Mouse (Mus musculus) liver, embryonic 14.5 days (tissue): ENCODE measurements around the gene Cdiptos.

ENCODE experiments used
- CTCF ChIP-seq: IDR thresholded peaks from 2 replicates; pipeline ENCODE4 v1.5.1; 2016; ENCODE audit warnings: antibody characterized with exemption, low read depth, control low read depth
- EP300 ChIP-seq: IDR thresholded peaks from 2 replicates; pipeline ENCODE4 v1.6.1; 2016; ENCODE audit warnings: antibody characterized with exemption, low read depth

- TF ChIP-seq CTCF (no peak), EP300 (no peak)
These were observed 7.2 kb upstream of the Cdiptos start for GRCm38 (mm10) chr7:126983113-126983512.
